Mouse (Mus musculus) neural tube, embryonic 12.5 days (tissue): ENCODE measurements around the gene Clybl. TPM values are rescaled to one million over a fixed set of nuclear protein-coding genes. Genes with fewer than 3 reads are reported as not detected.

ENCODE experiments used
- ATAC-seq: fragments of 200-750 bp; cut with Nextera tagmentation; 2 replicates; pipeline ENCODE4 v1.8.0; 2017; ENCODE audit warnings: low read depth, mild to moderate bottlenecking, moderate TSS enrichment, moderate library complexity; ENCODE audit not compliant: low FRiP score
- H3K27ac ChIP-seq: fragments of 300-500 bp; sonication (generic); 2 replicates; pipeline ENCODE4 v1.5.1; 2016
- H3K27me3 ChIP-seq: fragments of 300-500 bp; sonication (generic); replicated peaks from 2 replicates; pipeline ENCODE4 v1.6.1; 2016; ENCODE audit warnings: mild to moderate bottlenecking
- H3K36me3 ChIP-seq: fragments of 300-500 bp; sonication (generic); 2 replicates; pipeline ENCODE4 v1.6.1; 2016; ENCODE audit warnings: mild to moderate bottlenecking
- H3K4me1 ChIP-seq: fragments of 300-500 bp; sonication (generic); 2 replicates; pipeline ENCODE4 v1.6.1; 2016
- H3K4me2 ChIP-seq: fragments of 300-500 bp; sonication (generic); replicated peaks from 2 replicates; pipeline ENCODE4 v1.6.1; 2016; ENCODE audit warnings: mild to moderate bottlenecking
- H3K4me3 ChIP-seq: fragments of 300-500 bp; sonication (generic); 2 replicates; pipeline ENCODE4 v1.5.1; 2016
- H3K9ac ChIP-seq: fragments of 300-500 bp; sonication (generic); 2 replicates; pipeline ENCODE4 v1.6.1; 2016; ENCODE audit warnings: mild to moderate bottlenecking
- H3K9me3 ChIP-seq: fragments of 300-500 bp; sonication (generic); 2 replicates; pipeline ENCODE4 v1.6.1; 2016; ENCODE audit warnings: mild to moderate bottlenecking
- WGBS: fragments of 180-500 bp; shearing (Covaris S2); methylation state at CpG from one replicate; pipeline ENCODE4 v1.1.7; 2016; 5-methylcytosine and 5-hydroxymethylcytosine counted together
- polyA plus RNA-seq: library from polyadenylated mRNA; unstranded; fragments of >200 nt; fragmentation: Nextera tagmentation; extraction: Ambion mirVana; gene quantifications from 2 replicates; pipeline ENCODE4 v1.2.1, GENCODE M21; 2016

The Clybl gene
- polyA plus RNA-seq, 1 experiment from 2014 or later: 12.6 TPM

DNA sequence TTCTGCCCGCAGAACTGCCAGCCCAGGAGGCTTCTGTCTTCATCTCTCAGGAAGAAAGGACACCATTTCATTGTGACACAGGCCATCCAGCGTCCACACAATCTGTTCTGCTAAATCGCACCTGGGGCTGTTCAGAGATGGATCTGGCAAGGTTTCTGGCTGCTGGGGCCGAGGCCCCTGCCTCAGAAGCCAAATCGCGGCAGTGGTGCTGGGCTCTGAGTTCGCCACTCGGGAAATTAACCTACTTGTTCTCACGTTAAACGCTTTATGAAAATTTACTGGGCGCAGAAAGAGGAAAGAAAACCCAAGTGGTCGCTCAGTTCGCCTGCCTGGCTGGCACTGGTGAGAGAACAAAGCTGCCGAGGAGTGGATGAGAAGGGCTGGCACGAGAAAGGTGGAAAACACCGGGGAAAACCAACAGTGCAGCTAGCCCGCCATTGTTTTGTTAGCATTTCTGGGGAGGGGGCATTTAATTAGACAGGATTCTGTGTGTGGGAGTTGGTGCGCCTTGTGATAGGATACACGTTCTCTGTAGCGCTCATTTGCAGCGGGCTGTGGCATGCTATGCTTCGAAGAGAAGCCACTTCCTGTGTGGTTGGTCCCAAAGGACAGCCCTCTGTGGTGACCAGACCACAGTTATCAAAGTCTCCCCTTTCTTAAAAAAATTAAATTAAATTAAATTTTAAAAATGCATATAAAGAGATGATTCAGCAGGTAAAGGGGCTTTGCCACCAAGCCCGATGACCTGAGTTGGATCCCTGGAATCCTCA, 177.8 kb downstream of the Clybl start:
- peaks cover 8% of the 10 kb centered on the region; the same call in 1 of the 2 replicates for H3K27me3 ChIP-seq
- no peaks in the 10 kb centered on the region for H3K9me3 ChIP-seq
- no peak for ATAC-seq
- H3K27ac ChIP-seq: no peak overlapping the region
- no peak overlapping the region for H3K4me3 ChIP-seq
- no peaks in the 10 kb centered on the region for H3K36me3 ChIP-seq
- H3K4me2 ChIP-seq: no peak overlapping the region
- WGBS: 84% methylated on average over 23 of the region's 23 CpGs
- no peaks in the 10 kb centered on the region for H3K4me1 ChIP-seq
- no peak overlapping the region for H3K9ac ChIP-seq

DNA sequence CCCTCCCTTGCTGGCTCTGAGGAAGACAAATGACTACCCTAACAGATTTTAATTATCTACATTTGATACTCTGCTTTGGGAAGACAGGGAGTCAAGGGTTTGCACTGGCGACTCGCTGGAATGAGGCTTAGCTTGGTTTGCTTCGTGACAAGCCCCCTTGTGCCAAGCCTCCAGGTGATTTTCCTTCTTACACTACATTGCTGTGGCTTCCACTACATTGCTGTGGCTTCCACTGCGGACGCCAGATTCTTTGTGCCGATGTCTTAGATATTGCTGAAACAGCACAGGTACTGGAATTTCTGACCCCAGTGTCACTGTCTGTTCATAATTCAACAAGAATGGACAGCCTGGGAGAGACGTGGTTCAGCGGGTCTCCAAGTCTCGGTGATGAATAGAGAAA, 180.3 kb downstream of the Clybl start:
- no peaks in the 10 kb centered on the region for H3K36me3 ChIP-seq
- H3K27me3 ChIP-seq: peaks cover 8% of the 10 kb centered on the region; the same call in 1 of the 2 replicates
- H3K9ac ChIP-seq: no peak overlapping the region
- H3K27ac ChIP-seq: no peak overlapping the region
- H3K4me1 ChIP-seq: no peaks in the 10 kb centered on the region
- WGBS: 84% methylated on average over 9 of the region's 9 CpGs
- no peak overlapping the region for H3K4me3 ChIP-seq
- no peak for ATAC-seq
- H3K4me2 ChIP-seq: no peak overlapping the region
- H3K9me3 ChIP-seq: no peaks in the 10 kb centered on the region

DNA sequence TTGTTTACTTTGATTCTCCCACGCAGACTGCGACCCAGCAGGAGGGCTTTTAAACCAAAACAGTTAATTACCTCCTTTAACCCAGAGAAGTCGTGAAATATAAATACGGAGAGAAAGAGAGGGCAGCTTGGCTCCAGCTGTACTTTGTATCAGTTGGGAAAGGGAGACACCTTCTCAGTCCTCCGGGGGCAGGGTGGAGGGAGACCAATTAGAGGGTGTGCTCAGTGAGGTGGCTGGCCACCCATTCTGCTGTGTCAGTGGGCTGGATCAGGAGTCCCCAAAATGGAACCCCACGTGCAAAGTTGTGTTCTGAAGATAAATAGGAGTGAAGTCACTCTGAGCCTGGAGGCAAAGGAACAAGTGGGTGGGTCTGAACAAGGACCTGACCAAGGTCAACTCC, 181.7 kb downstream of the Clybl start:
- peaks cover 8% of the 10 kb centered on the region; the same call in 1 of the 2 replicates for H3K27me3 ChIP-seq
- no peak overlapping the region for H3K9ac ChIP-seq
- no peak overlapping the region for H3K4me3 ChIP-seq
- no peaks in the 10 kb centered on the region for H3K9me3 ChIP-seq
- no peak overlapping the region for H3K4me2 ChIP-seq
- H3K36me3 ChIP-seq: no peaks in the 10 kb centered on the region
- H3K4me1 ChIP-seq: 0 out of 2 replicates have a peak, but pooled peaks cover 4% of the 10 kb centered on the region
- H3K27ac ChIP-seq: no peak overlapping the region
- ATAC-seq: no peak
- WGBS: 32% methylated on average over 6 of the region's 6 CpGs

DNA sequence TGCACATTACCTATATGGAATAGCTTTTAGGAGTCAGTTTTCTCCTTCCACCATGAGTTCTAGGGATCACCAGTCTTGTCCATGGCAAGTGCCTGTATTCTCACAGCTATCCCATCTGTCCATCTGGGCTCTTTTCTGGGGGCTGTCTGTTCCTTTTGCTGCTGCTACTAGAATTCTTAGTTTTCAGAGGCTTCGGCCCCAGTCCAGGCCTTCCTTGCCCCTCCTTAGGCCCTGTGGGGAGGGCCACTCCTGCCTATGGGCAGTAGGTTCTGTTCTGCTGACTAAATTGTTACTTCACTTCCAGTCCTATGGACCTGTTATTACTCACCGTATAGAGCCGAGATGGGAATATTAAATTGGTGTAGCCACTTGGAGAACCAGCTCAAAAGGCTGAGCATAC, 182.5 kb downstream of the Clybl start:
- Histone ChIP-seq H3K9ac (no peak overlapping the region), H3K36me3 (no peaks in the 10 kb centered on the region), H3K4me1 (0 out of 2 replicates have a peak, but pooled peaks cover 4% of the 10 kb centered on the region), H3K9me3 (no peaks in the 10 kb centered on the region), H3K27ac (no peak overlapping the region), H3K27me3 (peaks cover 8% of the 10 kb centered on the region; the same call in 1 of the 2 replicates), H3K4me2 (no peak overlapping the region), H3K4me3 (no peak overlapping the region)
- 97% methylated on average over 3 of the region's 3 CpGs for WGBS
- ATAC-seq: no peak

DNA sequence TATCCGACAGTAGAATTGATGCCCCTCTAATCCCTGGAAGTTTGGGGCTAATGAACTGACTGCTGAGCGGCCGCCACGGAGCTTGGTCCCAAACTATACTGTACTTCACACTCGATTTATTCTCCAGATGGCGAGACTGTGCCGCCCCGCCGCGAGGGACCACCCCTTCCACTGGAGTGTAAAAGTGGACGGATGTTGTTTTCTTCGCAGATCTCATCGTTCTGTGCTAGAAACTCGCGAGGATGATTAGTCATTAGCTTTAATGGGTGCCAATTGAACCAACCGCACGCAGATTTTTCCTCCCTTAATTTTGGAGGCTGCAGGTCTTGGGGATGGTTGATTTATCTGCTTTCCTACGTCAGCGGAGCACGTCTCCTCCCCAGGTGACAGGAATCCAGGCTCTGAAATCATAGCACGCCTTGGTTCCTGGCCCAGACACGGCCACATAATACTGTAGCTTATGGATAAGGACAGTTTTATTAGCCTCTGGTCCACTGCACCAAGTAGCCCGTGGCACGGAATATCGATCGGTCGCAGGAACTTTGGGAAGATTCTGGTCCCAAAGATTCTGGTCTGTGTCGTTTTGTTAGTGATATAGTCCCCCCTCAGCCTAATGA, 185.9 kb downstream of the Clybl start:
- 67% methylated on average over 28 of the region's 28 CpGs for WGBS
- H3K27ac ChIP-seq: no peak overlapping the region
- no peak for ATAC-seq
- no peak overlapping the region for H3K4me3 ChIP-seq
- H3K27me3 ChIP-seq: peaks cover 24% of the 10 kb centered on the region
- H3K4me2 ChIP-seq: peak overlapping the region; percentile 24
- H3K36me3 ChIP-seq: no peaks in the 10 kb centered on the region
- H3K9ac ChIP-seq: no peak overlapping the region
- H3K4me1 ChIP-seq: 0 out of 2 replicates have a peak, but pooled peaks cover 4% of the 10 kb centered on the region
- H3K9me3 ChIP-seq: no peaks in the 10 kb centered on the region

DNA sequence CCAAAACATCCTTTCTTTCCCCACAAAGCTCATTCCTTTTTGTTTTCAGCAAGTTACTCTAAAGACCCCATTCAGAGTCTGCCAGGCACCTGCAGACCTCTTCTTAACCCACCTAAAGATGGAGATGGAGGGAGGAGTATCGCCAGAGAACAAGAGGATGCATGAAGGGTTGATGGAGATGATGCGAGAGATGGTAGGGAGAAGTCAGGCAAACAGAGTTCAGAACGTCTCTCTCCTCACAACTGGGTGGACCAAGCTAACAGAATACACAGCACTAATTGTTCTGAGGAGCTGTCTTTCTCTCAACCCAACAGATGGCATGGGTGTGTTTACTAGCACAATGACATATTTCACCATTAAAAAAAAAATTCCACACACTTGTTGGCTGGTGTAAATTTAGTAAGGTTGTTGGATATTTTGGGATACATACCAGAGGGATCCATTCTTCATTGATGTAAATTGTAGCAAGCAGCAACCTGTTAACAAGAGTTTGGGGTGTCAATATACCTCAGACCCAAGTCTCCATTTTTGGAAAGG, 186.4 kb downstream of the Clybl start:
- WGBS: 78% methylated on average over 3 of the region's 3 CpGs
- ATAC-seq: no peak
- H3K9me3 ChIP-seq: no peaks in the 10 kb centered on the region

DNA sequence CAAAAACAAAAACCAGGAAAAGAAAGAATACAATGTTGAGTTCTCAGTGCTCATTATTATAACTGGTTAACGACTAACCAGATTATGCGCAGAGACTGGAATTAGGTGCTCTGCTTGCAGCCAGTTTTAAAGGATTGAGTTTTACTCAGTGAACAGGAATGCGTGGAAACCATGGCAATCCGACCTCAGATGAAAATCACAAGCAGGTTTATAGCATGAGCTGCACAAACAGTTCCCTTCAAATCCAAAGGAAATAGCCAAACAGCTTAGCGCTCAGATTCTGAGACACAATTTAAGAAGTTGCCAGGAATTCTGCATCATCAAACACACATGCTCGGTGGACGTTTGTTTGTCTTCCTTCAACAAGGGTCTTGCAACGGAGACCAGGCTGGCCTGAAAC, 187.0 kb downstream of the Clybl start:
- ATAC-seq: no peak
- Histone ChIP-seq H3K27ac (no peak overlapping the region), H3K9ac (no peak overlapping the region), H3K9me3 (no peaks in the 10 kb centered on the region), H3K4me2 (no peak overlapping the region), H3K27me3 (peaks cover 19% of the 10 kb centered on the region), H3K4me1 (0 out of 2 replicates have a peak, but pooled peaks cover 9% of the 10 kb centered on the region), H3K4me3 (no peak overlapping the region), H3K36me3 (no peaks in the 10 kb centered on the region)
- 91% methylated on average over 8 of the region's 8 CpGs for WGBS

More for the DNA sequence above, 186.4 kb downstream of the Clybl start:
- Histone ChIP-seq H3K27ac (no peak overlapping the region), H3K36me3 (no peaks in the 10 kb centered on the region), H3K4me1 (0 out of 2 replicates have a peak, but pooled peaks cover 4% of the 10 kb centered on the region), H3K4me2 (no peak overlapping the region), H3K27me3 (peaks cover 23% of the 10 kb centered on the region), H3K9ac (no peak overlapping the region), H3K4me3 (no peak overlapping the region)

DNA sequence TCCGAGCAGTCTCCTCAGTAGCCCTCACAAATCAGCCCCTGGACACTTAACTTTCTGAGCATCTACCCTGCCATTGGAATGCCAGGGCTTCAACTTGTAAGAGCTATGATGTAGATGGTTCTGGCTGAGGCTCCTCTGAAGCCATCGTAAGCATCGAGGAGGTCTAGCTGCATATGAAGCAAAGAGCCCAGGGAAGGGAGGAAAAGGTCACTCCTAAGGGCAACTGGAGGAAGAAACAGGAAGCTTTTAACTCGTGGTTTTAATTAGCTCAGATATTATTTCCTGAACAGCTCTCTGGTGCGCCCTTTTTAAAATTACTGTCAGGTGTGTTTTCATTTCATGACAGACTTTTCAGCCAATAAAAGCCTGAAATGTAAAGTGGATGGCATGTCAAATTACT, 190.5 kb downstream of the Clybl start:
- Histone ChIP-seq H3K4me1 (peaks cover 23% of the 10 kb centered on the region), H3K4me3 (no peak overlapping the region), H3K9me3 (no peaks in the 10 kb centered on the region), H3K27ac (no peak overlapping the region), H3K36me3 (no peaks in the 10 kb centered on the region), H3K4me2 (no peak overlapping the region), H3K27me3 (peaks cover 27% of the 10 kb centered on the region), H3K9ac (no peak overlapping the region)
- WGBS: 55% methylated on average over 5 of the region's 5 CpGs
- ATAC-seq: no peak

DNA sequence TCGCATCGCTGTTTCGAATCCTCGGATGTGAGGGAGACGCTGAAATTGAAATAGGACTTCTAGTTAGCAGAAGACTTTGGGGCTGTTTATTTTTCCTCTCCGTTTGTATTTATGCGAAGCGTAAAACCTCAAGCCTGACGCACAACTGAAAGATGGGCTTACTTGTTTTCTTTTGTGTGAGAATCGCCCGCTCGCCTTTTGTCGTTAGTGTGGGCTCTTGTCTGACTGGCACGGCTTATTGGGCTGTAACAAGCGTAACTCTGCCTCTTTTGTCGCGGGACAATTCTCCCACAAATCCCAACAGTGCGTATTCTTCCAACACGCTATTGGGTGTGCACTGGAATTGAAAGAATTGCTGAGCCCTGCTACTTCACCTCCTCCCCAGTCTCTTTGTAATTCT, 192.0 kb downstream of the Clybl start:
- H3K4me3 ChIP-seq: no peak overlapping the region
- peaks cover 30% of the 10 kb centered on the region for H3K27me3 ChIP-seq
- peak overlapping the region; percentile 54 for H3K4me2 ChIP-seq
- ATAC-seq: peak; percentile 90
- H3K9me3 ChIP-seq: no peaks in the 10 kb centered on the region
- no peak overlapping the region for H3K27ac ChIP-seq
- H3K9ac ChIP-seq: no peak overlapping the region
- WGBS: 9% methylated on average over 19 of the region's 19 CpGs
- no peaks in the 10 kb centered on the region for H3K36me3 ChIP-seq
- peaks cover 19% of the 10 kb centered on the region for H3K4me1 ChIP-seq

DNA sequence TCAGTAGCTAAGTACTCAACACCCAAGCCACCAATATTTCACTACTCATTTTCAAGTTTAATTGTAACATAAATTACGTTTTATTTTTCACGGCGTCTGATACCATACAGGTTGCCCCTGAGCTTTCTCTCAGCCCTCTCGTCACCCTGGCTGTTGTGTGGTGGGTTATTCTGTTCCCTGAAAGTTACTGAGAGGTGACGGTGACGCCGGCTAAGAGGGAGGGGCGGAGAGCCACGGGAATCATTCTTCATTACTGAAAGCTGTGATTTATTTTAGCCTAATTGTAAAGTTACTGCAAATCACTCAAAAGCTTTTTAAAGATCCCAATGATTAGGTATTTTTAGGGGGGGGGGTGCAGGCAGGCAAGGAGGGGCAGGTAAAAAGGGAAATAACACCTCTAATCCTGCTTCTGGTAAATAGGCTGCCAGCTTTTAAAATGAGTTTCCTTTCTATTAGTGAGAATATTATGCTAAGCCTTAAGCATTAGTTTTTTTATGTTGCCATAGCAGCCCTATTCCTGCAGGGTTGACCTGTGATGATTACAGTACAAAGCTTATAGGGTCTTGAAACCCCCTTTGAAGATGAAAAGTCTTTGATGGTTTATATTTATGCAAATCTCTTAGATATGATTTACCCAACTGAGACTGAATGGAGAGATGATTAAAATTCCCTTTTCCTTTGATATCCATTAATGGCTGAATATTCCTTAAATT, 192.9 kb downstream of the Clybl start:
- WGBS: 4% methylated on average over 9 of the region's 9 CpGs
- no peaks in the 10 kb centered on the region for H3K9me3 ChIP-seq
- peaks cover 29% of the 10 kb centered on the region for H3K27me3 ChIP-seq
- no peak overlapping the region for H3K9ac ChIP-seq
- H3K36me3 ChIP-seq: no peaks in the 10 kb centered on the region
- no peak overlapping the region for H3K4me3 ChIP-seq
- H3K27ac ChIP-seq: no peak overlapping the region
- H3K4me1 ChIP-seq: peaks cover 24% of the 10 kb centered on the region
- ATAC-seq: no peak
- H3K4me2 ChIP-seq: peak overlapping the region; percentile 21

DNA sequence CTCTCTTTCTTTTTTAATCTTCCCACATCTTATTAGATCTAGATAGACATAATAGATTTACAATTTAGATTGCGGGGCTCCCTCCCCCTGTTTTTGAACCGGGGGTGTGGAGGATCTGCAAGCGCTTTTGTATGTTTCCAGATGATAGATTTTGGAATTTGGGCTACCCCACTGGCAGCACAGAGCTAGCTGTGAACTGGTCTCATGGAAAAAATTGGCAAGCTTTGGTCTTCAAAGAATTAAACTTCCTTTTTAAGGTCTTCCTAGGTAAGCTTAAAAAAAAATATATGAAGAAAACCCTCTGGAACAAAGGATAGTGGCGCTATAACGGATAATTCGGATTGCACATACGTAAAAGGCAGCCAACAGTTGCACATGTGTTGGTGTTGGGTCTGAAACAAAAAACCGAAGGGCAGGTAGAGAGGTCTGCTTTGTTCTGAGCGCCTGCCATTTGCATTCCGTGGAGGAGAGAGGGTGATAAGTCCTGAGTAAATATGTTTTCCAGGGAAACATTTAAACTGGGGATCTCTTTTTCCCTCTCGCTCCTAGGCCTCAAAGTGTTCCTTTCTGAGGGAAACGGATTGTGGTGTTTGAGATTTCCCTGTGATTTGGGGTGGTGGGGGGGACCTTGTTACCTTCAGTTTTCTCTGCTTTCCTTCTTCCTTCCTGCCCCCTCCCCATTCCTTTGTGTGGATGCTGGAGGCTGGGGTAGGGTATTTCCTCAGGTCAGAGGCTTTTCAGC, 193.7 kb downstream of the Clybl start:
- H3K36me3 ChIP-seq: no peaks in the 10 kb centered on the region
- no peak overlapping the region for H3K4me3 ChIP-seq
- peaks cover 25% of the 10 kb centered on the region for H3K27me3 ChIP-seq
- H3K9ac ChIP-seq: no peak overlapping the region
- ATAC-seq: no peak
- no peak overlapping the region for H3K27ac ChIP-seq
- peaks cover 24% of the 10 kb centered on the region for H3K4me1 ChIP-seq
- H3K4me2 ChIP-seq: no peak overlapping the region
- no peaks in the 10 kb centered on the region for H3K9me3 ChIP-seq
- WGBS: 34% methylated on average over 12 of the region's 12 CpGs
